Mouse (Mus musculus) lung, adult 2 months (tissue): Measurements from ENCODE around the gene R3hdm1.

ENCODE experiments used
- CTCF ChIP-seq: fragments of 200-500 bp; IDR thresholded peaks from 2 replicates; pipeline ENCODE4 v1.5.1; 2011; ENCODE audit warnings: mild to moderate bottlenecking, low read length, control low read depth; ENCODE audit not compliant: insufficient read depth
- POLR2A ChIP-seq: fragments of 200-500 bp; IDR thresholded peaks from 2 replicates; pipeline ENCODE4 v1.6.1; 2011; ENCODE audit warnings: low read depth, mild to moderate bottlenecking, control low read depth, low read length, borderline replicate concordance; ENCODE audit errors: extremely low read depth

DNA sequence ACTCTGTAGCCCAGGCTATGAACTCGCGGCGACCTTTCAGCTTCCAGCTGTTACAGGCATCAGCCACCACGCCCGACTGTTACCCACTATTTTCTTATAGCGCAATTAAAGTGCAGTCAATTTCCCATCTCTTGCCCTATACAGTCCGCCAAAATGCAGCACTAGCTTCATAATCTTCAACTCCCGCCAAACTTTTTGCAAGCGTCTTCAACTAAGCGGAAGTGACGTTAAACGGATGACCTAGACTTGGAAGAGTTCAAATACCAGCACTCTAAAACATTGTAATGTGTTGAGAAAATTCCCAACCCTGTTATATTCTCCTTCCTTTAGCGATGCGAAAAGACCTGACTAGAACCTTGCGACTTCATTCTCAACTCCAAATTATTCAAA lies 855 bp upstream of the R3hdm1 start:
- TF ChIP-seq CTCF, result no peak
- no peak for TF ChIP-seq POLR2A
